Mouse (Mus musculus) lung, embryonic 16.5 days (tissue): ENCODE measurements around the gene Deaf1. TPM values are rescaled to one million over a fixed set of nuclear protein-coding genes. Genes with fewer than 3 reads are reported as not detected.

Experiments used
- ATAC-seq: fragments of 200-750 bp; cut with Nextera tagmentation; 2 replicates; pipeline ENCODE4 v1.8.0; 2017; ENCODE audit warnings: low read depth, mild to moderate bottlenecking, moderate library complexity
- H3K27ac ChIP-seq: fragments of 300-500 bp; sonication (generic); 2 replicates; pipeline ENCODE4 v1.5.1; 2014; ENCODE audit warnings: mild to moderate bottlenecking, control low read depth, low read length
- H3K27me3 ChIP-seq: fragments of 300-500 bp; sonication (generic); 2 replicates; pipeline ENCODE4 v1.6.1; 2014; ENCODE audit warnings: low read depth, low read length, mixed read lengths; ENCODE audit not compliant: control insufficient read depth, insufficient read depth
- H3K36me3 ChIP-seq: fragments of 300-500 bp; sonication (generic); 2 replicates; pipeline ENCODE4 v1.6.1; 2014; ENCODE audit warnings: low read length; ENCODE audit not compliant: control insufficient read depth, insufficient read depth
- H3K4me1 ChIP-seq: fragments of 300-500 bp; sonication (generic); replicated peaks from 2 replicates; pipeline ENCODE4 v1.6.1; 2014; ENCODE audit warnings: low read length, mixed read lengths; ENCODE audit not compliant: control insufficient read depth, insufficient read depth
- H3K4me2 ChIP-seq: fragments of 300-500 bp; sonication (generic); 2 replicates; pipeline ENCODE4 v1.6.1; 2014; ENCODE audit warnings: low read depth, low read length, control low read depth
- H3K4me3 ChIP-seq: fragments of 300-500 bp; sonication (generic); 2 replicates; pipeline ENCODE4 v1.5.1; 2014; ENCODE audit warnings: mild to moderate bottlenecking, low read length, control low read depth
- H3K9ac ChIP-seq: fragments of 300-500 bp; sonication (generic); 2 replicates; pipeline ENCODE4 v1.6.1; 2014; ENCODE audit warnings: low read length, control low read depth
- H3K9me3 ChIP-seq: fragments of 300-500 bp; sonication (generic); 2 replicates; pipeline ENCODE4 v1.6.1; 2016; ENCODE audit warnings: low read length; ENCODE audit not compliant: control insufficient read depth
- WGBS: fragments of 180-500 bp; shearing (Covaris S2); extraction: QIAGEN DNeasy Blood & Tissue Kit; methylation state at CpG from one replicate; pipeline ENCODE4 v1.1.7; 2014; 5-methylcytosine and 5-hydroxymethylcytosine counted together
- polyA plus RNA-seq: library from polyadenylated mRNA; unstranded; fragments of >200 nt; fragmentation: Nextera tagmentation; extraction: Ambion mirVana; gene quantifications from 2 replicates; pipeline ENCODE4 v1.2.1, GENCODE M21; 2015

Deaf1 gene
- polyA plus RNA-seq, 1 experiment from 2014 or later = 52.7 TPM

- Histone ChIP-seq H3K9me3 (no peaks in the 10 kb centered on the region), H3K27ac (no peak overlapping the region), H3K27me3 (no peaks in the 10 kb centered on the region; the same call in 1 of the 2 replicates), H3K4me2 (no peak overlapping the region), H3K9ac (no peak overlapping the region), H3K36me3 (peaks cover 10% of the 10 kb centered on the region), H3K4me1 (peaks cover 15% of the 10 kb centered on the region), H3K4me3 (no peak overlapping the region)
- ATAC-seq = no peak
- WGBS = 83% methylated on average over 2 of the region's 2 CpGs
These were observed 7.6 kb upstream of the Deaf1 start for GRCm38 (mm10) chr7:141335044-141335579.

- Histone ChIP-seq H3K36me3 (peaks cover 10% of the 10 kb centered on the region), H3K27me3 (no peaks in the 10 kb centered on the region), H3K4me2 (no peak overlapping the region), H3K9me3 (no peaks in the 10 kb centered on the region), H3K4me1 (peaks cover 6% of the 10 kb centered on the region), H3K9ac (no peak overlapping the region), H3K4me3 (no peak overlapping the region), H3K27ac (no peak overlapping the region)
- WGBS = 81% methylated on average over 6 of the region's 6 CpGs
- no peak for ATAC-seq
These were observed 4.5 kb upstream of the Deaf1 start for GRCm38 (mm10) chr7:141331990-141332389.

GRCm38 (mm10) chr7:141330706-141331105 lies 3.2 kb upstream of the Deaf1 start:
- Histone ChIP-seq H3K9ac (no peak overlapping the region), H3K36me3 (peaks cover 9% of the 10 kb centered on the region), H3K4me1 (peaks cover 19% of the 10 kb centered on the region), H3K4me3 (no peak overlapping the region), H3K9me3 (no peaks in the 10 kb centered on the region), H3K27ac (no peak overlapping the region), H3K27me3 (no peaks in the 10 kb centered on the region), H3K4me2 (no peak overlapping the region)
- ATAC-seq = no peak

GRCm38 (mm10) chr7:141328373-141328990 lies 992 bp upstream of the Deaf1 start:
- Histone ChIP-seq H3K4me2 (peak overlapping the region; percentile 86), H3K27me3 (no peaks in the 10 kb centered on the region), H3K4me3 (peak overlapping the region; percentile 61), H3K36me3 (peaks cover 8% of the 10 kb centered on the region; the same call in 1 of the 2 replicates), H3K9me3 (no peaks in the 10 kb centered on the region), H3K9ac (peak overlapping the region; percentile 92), H3K27ac (peak overlapping the region; percentile 99), H3K4me1 (peaks cover 22% of the 10 kb centered on the region)
- WGBS = 10% methylated on average over 24 of the region's 24 CpGs
- no peak for ATAC-seq

- Histone ChIP-seq H3K27ac (peak overlapping the region; percentile 99), H3K4me1 (peaks cover 22% of the 10 kb centered on the region), H3K4me2 (peak overlapping the region; percentile 99), H3K9me3 (no peaks in the 10 kb centered on the region), H3K27me3 (no peaks in the 10 kb centered on the region), H3K9ac (peak overlapping the region; percentile 92), H3K36me3 (peaks cover 15% of the 10 kb centered on the region), H3K4me3 (peak overlapping the region; percentile 61)
- ATAC-seq = peak; percentile 10
- WGBS = 3% methylated on average over 33 of the region's 35 CpGs
These were observed 694 bp downstream of the Deaf1 start for GRCm38 (mm10) chr7:141326546-141327446.

GRCm38 (mm10) chr7:141324686-141325085 lies 2.8 kb downstream of the Deaf1 start:
- H3K9ac ChIP-seq = 0 out of 2 replicates have a peak overlapping the region, but pooled peaks have one; percentile 20

GRCm38 (mm10) chr7:141319446-141319845 lies 8.0 kb downstream of the Deaf1 start:
- no peak for ATAC-seq
- Histone ChIP-seq H3K9ac (no peak overlapping the region), H3K36me3 (peaks cover 55% of the 10 kb centered on the region), H3K4me3 (no peak overlapping the region), H3K27ac (no peak overlapping the region), H3K27me3 (no peaks in the 10 kb centered on the region), H3K4me2 (no peak overlapping the region), H3K9me3 (no peaks in the 10 kb centered on the region), H3K4me1 (no peaks in the 10 kb centered on the region)
- 54% methylated on average over 2 of the region's 2 CpGs for WGBS

More at GRCm38 (mm10) chr7:141324686-141325085, 2.8 kb downstream of the Deaf1 start:
- Histone ChIP-seq H3K4me2 (no peak overlapping the region), H3K4me3 (no peak overlapping the region), H3K36me3 (peaks cover 31% of the 10 kb centered on the region), H3K27ac (no peak overlapping the region), H3K4me1 (peaks cover 22% of the 10 kb centered on the region), H3K9me3 (no peaks in the 10 kb centered on the region), H3K27me3 (no peaks in the 10 kb centered on the region)
- no peak for ATAC-seq
- 77% methylated on average over 1 of the region's 1 CpGs for WGBS

GRCm38 (mm10) chr7:141317619-141318132 lies 9.8 kb downstream of the Deaf1 start:
- H3K36me3 ChIP-seq = peaks cover 62% of the 10 kb centered on the region
- H3K27ac ChIP-seq = no peak overlapping the region
- H3K4me1 ChIP-seq = no peaks in the 10 kb centered on the region
- no peaks in the 10 kb centered on the region for H3K27me3 ChIP-seq
- WGBS = 89% methylated on average over 1 of the region's 1 CpGs
- no peak overlapping the region for H3K9ac ChIP-seq
- H3K9me3 ChIP-seq = no peaks in the 10 kb centered on the region
- no peak for ATAC-seq
- H3K4me3 ChIP-seq = no peak overlapping the region
- H3K4me2 ChIP-seq = no peak overlapping the region

GRCm38 (mm10) chr7:141315974-141316373 lies 11.5 kb downstream of the Deaf1 start:
- no peak overlapping the region for H3K4me3 ChIP-seq
- H3K9me3 ChIP-seq = no peaks in the 10 kb centered on the region
- no peak overlapping the region for H3K27ac ChIP-seq
- ATAC-seq = peak; percentile 31; the same call in 1 of the 2 replicates
- no peaks in the 10 kb centered on the region for H3K4me1 ChIP-seq
- H3K27me3 ChIP-seq = no peaks in the 10 kb centered on the region
- H3K9ac ChIP-seq = no peak overlapping the region
- no peak overlapping the region for H3K4me2 ChIP-seq
- 66% methylated on average over 5 of the region's 5 CpGs for WGBS
- peaks cover 59% of the 10 kb centered on the region for H3K36me3 ChIP-seq
